Mouse (Mus musculus): ENCODE results near the gene Prrg2.

The Prrg2 gene

DNA sequence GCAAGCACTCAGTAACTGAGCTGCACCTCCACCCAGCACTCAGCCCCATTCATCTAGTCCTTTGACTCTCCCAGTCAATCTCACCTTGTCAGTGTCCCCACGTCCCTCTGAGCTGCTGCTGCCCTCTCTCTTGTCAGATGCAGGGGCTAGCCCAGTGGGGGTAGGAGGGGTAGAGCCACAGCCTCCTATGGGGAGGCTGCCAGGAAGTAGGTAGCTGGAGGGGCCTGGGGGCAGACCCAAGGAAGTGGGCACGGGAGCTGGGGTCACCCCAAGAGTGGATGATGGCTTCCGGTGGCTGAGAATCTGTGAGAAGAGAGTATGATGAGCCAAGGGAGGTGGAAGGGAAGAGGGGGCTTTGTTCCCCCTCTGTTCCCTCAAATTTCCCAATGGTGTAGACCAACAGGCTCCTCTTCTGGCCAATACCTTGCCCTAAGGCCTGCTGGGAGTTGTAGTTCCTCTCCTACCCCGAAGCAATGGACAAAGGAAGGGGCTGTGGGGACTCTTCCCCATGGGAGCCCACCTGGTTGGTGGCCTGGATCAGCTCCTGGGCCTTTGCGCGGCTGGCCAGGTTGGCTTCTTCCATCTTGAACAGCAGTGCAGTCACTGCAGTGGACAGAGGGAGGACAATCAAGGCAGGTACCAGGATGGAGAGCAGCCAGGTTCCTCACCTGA, 57.0 kb downstream of the Prrg2 start:
- no peak for DNase-seq

DNA sequence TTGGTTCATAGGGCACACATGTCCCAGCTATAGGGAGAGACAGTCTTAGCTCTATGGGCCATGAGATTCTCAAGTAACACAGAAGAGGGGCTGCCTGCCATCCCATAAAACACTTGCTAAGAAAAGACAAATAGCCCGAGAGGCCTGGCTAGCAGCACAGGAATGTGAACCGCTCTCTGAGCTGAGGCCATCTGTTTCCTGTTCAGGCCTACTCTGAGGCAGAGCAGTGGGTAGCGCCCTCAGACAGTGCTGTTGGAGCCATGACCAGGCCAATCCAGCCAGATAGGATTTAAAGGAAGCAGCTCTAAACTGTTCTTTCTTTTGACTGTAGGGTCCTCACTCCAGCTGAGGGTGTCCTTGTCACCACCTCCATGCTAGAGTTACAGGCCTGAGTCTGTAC, 57.9 kb downstream of the Prrg2 start:
- no peak for DNase-seq

All from cerebellum, postnatal 10 days (tissue).